Mouse (Mus musculus) natural killer cell, adult 2 months (primary cell): ENCODE results near the gene Gabrg3.
"Not testable (repeated sequence)": the region's sequence is repeated elsewhere in the genome, so short reads cannot be mapped to it uniquely, and the experiment has no call there.

Source experiments
- DNase-seq, 2 experiments: peaks; one replicate each; pipeline ENCODE4 v3.0.0; 2022; ENCODE audit warnings: low spot score in 2 of 2

The Gabrg3 gene

GRCm38 (mm10) chr7:57312018-57312417 is 75.0 kb downstream of the Gabrg3 start:
- no peak for DNase-seq

GRCm38 (mm10) chr7:57307337-57307736 is 79.7 kb downstream of the Gabrg3 start:
- no peak for DNase-seq

GRCm38 (mm10) chr7:57296639-57297038 is 90.3 kb downstream of the Gabrg3 start:
- DNase-seq = no peak

- DNase-seq = no peak
Measured at GRCm38 (mm10) chr7:57294127-57294526, 92.9 kb downstream of the Gabrg3 start.

GRCm38 (mm10) chr7:57293564-57293963 is 93.4 kb downstream of the Gabrg3 start:
- no peak for DNase-seq

GRCm38 (mm10) chr7:57283186-57283585 is 103.8 kb downstream of the Gabrg3 start:
- no peak for DNase-seq

GRCm38 (mm10) chr7:57278841-57279240 is 108.1 kb downstream of the Gabrg3 start:
- DNase-seq = no peak

GRCm38 (mm10) chr7:57260201-57260600 is 126.8 kb downstream of the Gabrg3 start:
- no peak for DNase-seq

- DNase-seq = no peak
Measured at GRCm38 (mm10) chr7:57258893-57259574, 128.0 kb downstream of the Gabrg3 start.

GRCm38 (mm10) chr7:57243981-57244380 is 143.0 kb downstream of the Gabrg3 start:
- DNase-seq = no peak

GRCm38 (mm10) chr7:57214119-57214518 is 172.9 kb downstream of the Gabrg3 start:
- DNase-seq = no peak

GRCm38 (mm10) chr7:57186015-57186414 is 201.0 kb downstream of the Gabrg3 start:
- no peak for DNase-seq

GRCm38 (mm10) chr7:57175891-57176545 is 211.0 kb downstream of the Gabrg3 start:
- not testable (repeated sequence) for DNase-seq

- no peak for DNase-seq
Measured at GRCm38 (mm10) chr7:57166931-57167330, 220.1 kb downstream of the Gabrg3 start.

- no peak for DNase-seq
Measured at GRCm38 (mm10) chr7:57158211-57158610, 228.8 kb downstream of the Gabrg3 start.

GRCm38 (mm10) chr7:57153743-57154142 is 233.2 kb downstream of the Gabrg3 start:
- DNase-seq = no peak

GRCm38 (mm10) chr7:57150768-57151167 is 236.2 kb downstream of the Gabrg3 start:
- no peak for DNase-seq

GRCm38 (mm10) chr7:57138072-57138704 is 248.8 kb downstream of the Gabrg3 start:
- no peak for DNase-seq

- DNase-seq = no peak
Measured at GRCm38 (mm10) chr7:57133009-57133408, 254.0 kb downstream of the Gabrg3 start.

- DNase-seq = no peak
Measured at GRCm38 (mm10) chr7:57132471-57132870, 254.5 kb downstream of the Gabrg3 start.

- no peak for DNase-seq
Measured at GRCm38 (mm10) chr7:57100065-57100464, 286.9 kb downstream of the Gabrg3 start.

- DNase-seq = no peak
Measured at GRCm38 (mm10) chr7:57082071-57082470, 304.9 kb downstream of the Gabrg3 start.
